Mouse (Mus musculus) regulatory T cell (primary cell): ENCODE results near the gene Gan.

Experiments used
- in situ Hi-C: fragments of 300-600 bp; cut with MboI, MseI; formaldehyde crosslinking; loops from one replicate; pipeline ENCODE4 v1.15.1; 2025; ENCODE audit warnings: high pct_unique_total_duplicates

The Gan gene

DNA sequence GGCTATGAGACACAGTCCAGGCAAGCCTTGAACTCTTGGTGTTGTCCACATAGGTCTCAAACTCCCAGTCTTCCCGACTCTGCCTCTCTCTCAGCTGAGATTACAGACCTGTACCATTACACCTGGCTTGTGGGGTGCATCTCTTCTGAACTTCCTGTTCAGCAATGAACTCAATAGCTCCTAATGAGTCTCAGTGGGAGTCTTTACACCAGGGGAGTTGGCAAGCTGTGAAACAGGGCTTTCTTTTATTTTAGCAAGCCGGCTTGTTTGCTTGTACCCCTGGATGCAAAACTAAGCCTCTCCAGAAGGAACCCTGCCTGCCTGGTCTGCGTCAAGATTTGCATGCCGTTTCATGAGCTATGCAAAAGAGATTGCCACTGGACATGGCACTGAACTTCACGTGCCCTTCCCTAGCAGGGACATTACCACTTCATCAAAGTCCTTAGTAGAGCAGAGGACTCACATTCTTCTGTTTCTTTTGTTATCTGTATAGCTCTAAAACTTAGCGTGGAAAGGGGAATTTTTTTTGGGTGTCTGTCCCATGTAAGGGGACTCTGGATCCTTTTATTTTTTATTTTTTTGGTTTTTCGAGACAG, 93.2 kb downstream of the Gan start:
- in situ Hi-C loops = no loop called here

DNA sequence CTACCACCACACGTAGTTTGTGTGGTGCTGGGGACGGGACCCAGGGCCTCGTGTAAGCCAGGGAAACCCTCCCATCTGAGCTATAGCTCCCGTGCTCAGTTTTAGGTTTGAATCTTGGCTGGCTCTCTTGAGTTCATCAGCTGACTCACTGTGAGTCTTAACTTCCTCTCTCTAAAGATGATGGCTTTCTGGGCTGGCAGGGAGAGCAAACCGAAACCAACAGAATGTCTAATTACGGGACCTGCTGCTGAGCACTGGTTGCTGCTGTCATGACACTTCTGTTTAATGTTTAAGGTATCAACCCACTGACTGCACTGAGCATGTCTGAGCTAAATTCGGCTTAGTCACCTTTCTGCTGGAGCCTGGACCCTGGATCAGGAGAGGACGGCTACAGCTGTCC, 94.7 kb downstream of the Gan start:
- in situ Hi-C loops = no loop called here

DNA sequence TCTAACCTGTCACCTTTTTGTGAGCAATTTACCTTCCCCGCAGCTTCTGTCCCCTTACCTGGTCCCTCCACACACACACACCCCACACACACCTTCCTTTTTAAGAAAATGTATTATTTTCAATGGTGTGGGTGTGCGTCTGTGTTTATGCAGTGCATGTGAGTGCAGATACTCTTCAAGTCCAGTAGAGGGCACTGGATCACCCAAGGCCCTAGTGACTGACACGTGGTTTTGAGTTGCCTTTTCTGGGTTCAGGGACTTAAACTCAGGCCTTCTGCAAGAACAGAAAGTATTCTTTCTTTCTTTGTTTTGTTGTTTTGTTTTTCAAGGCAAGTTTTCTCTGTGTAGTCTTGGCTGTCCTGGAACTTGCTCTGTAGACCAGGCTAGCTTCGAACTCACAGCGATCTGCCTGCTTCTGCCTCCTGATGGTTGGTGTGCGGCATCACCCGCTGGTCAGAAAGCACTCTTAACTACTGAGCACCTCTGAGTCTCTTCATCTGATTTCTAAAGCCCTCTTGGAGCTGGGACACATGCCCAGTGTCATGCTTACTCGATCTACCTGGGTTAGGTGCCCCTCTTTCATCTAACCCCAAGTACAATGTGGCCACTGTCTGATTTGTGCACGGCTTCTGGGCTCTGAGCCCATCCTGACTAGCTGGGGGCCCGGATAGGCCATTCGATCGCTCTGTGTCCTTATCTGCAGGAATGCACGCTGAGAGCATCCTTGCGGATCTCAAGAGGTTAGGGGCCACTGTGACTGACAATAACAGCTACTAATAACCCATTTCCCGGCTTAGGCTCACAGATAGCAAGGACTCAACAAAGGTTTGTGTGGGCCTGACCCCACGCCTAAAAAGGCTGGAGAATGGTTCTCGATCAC, 95.7 kb downstream of the Gan start:
- in situ Hi-C loops = no loop called here

DNA sequence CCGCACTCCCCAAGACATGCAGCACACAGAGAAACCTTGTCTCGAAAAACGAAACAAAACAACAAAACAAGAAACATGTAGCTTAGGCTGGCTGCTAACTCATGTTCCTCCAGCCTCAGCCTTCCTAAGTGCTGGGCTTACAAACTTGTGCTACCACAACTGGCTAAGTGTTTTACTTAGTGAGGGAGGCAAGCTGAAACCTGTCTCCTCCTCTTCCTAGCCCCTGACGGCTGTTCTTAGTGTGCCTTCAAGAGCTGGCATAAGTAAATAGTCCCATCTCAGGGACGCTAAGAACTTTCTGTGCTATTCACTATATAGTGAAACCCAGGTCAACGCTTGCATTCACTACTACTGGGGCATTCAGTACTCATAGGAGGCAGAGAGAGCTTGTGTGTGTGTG, 96.6 kb downstream of the Gan start:
- in situ Hi-C loops = no loop called here

DNA sequence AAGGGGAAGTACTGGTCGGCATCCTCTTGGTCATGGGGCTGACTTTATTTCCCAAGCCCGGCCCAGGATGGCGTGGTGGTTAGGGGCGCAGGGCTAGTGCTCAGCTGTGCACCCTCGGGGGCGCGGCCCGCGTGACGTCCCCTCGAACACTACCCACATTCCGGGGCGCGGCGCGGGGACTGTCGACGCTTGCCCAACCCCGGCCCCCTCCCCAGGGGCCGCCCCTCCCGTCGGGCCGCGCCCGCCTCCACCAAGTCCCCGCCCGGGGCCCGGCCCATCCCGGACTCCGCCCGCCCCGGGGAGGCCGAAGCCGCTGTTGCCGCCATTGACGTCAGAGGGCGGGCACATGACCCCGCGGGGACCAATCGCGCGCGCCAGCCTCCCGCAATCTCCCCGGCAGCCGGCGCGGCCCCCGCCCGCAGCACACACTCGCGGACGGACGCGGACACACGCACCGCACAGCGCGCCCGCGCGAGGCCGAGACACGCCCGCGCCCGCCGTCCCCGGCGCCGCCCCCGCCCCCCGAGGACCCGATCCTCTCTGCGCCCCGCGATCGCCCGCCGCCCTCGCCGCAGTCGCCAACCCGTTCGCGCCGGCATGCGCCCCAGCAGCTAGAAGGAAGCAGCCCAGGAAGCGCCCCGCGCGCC, 98.5 kb downstream of the Gan start:
- in situ Hi-C loops = no loop called here

DNA sequence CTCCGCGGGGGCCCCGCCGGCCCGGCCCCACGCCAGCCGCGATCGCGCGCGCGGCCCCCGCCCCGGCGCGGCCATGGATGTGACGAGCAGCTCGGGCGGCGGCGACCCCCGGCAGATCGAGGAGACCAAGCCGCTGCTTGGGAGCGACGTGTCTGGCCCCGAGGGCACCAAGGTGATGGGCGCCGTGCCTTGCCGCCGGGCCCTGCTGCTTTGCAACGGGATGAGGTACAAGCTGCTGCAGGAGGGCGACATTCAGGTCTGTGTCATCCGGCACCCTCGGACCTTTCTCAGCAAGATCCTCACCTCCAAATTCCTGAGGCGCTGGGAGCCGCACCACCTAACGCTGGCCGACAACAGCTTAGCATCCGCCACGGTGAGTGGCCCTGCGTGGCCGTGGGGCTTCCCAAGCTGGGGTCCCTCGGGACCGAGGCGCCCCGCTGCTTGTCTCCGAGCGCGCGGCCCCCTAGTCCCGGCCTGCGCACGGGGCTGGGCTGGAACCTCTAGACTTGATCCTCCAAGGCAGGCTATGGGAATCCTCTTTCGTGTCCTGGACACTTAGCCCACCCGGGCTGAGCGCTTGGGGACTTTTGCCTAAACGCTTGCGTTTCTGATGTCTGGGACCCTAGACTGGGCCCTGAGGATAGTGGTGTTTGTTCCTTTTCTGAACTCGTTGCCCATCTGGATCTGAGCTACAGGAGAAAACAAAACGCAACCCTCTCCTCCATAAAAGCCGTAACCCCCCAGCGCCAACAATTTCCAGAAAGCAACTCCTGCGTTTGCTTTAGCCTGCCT, 99.3 kb downstream of the Gan start, which contains the start of gene Cmip:
TSS of gene Cmip (plus strand) at position 36 of the 792 bp plus-strand sequence.
- in situ Hi-C loops = no loop called here

DNA sequence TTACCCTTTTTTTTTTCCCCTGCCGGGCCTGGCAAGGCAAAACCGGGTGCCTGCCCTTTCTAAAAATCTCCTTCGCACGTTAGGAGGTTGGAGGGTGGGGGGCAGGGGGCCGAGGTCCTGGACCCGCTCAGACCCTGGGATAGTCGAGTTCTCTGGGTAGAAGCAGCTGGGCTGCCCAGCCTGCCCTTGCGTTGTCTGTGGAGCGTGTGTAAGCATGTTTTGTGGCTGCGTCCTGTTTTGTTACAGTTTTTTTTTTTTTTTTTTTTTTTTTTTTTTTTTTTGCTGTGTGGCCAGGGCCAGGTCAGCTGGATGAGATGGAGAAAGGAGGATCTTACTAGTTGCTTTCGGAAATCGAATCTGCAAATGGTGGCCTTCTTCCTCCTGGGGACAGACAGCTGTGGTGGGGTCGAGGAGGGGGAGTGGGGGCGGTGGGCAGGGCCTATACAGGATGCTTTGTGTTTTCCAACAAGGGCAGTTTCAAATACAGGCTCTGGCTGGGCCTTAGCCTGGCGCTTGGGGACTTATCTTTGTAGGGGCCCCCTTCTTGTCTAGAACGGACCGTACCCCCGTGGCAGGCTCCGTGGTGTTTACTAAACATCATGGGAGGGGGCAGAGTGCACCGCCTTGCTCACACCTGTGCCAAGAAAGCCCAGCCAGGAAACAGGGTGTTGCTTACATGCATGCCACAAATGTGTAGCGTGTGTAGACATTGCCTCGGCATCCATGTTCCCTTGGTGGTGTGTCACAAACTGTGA, 100.1 kb downstream of the Gan start:
- in situ Hi-C loops = no loop called here

DNA sequence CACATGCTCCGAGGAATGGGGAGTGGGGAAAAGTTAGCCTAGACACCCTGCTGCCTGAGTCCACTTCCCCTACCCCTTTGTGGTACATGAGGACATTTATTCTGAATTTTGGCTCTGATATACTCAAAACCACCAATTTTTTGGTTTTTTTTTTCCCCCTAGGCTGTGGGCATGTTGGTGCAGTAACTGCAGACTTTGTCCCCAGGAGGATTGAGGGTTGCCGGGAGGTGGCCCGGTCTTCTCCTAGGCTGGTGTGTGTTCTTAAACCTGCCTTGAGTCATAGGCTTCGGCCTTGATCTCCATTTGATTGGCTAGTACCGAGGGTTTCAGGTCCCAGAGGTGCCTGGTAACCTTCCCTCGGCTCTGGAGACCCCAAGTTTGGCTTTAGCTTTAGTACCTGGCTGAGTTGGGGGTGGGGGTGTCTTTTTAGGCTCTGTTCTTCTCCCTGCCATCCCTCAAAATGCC, 100.7 kb downstream of the Gan start:
- in situ Hi-C loops = no loop called here

DNA sequence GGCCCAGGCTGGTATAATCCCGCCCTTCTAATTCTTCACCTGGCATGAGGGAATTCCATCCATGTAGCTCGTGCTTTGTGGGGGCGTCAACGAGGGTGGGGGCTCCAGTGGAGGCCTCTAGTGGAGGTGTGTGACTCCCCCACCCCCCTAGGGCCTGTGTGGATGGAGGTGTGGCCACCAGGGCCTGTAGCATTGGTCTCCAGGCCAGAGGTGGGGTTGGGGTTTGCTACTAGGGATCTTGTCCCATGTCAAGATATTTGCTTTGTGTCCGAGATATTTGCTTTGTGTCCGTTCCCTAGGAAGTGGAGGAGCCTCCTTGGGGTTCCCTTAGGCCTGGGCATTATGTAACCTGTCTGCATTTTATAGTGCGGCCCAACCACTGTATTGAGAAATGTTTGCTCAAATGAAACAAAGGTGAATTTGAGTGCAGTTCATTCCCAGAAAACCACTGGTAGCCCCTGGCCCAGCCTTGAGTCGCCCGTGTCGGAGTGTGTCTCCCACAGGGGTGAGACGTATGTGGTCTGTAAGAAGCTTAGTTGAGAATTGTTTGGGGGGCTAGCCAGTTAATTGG, 101.6 kb downstream of the Gan start:
- in situ Hi-C loops = no loop called here

DNA sequence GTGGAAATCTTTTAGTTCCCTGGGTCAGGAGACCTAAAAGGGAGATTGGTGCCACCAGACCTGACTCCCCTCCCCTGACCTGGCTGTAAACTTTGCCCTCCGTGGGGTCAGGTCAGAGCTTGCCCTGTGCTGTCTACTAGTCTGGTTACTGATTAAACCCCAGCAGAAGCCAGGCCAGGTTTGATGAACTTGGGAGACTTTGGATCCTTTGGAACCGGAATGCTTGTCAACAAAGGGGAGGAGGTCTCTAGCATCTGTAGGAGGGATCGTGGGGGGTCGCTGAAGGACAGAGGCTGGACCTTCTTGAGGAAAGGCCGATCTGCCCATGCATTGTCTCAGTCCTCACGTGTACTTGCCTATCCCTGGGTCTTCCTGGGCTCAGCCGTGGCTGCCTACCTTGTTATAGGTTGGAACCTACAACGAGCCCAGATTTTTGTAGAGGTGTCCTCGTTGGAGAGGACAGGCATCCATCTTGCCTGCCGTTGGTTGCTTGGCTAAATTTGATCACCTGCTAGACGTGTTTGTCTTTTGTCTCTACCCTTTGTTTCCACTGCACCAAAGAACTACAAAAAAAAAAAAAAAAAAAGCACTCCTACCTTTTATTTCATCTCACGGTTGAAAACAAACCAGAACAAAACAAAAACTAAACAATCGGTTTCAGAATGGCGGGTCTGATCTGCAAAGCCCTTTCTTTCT, 102.4 kb downstream of the Gan start:
- in situ Hi-C loops = no loop called here

DNA sequence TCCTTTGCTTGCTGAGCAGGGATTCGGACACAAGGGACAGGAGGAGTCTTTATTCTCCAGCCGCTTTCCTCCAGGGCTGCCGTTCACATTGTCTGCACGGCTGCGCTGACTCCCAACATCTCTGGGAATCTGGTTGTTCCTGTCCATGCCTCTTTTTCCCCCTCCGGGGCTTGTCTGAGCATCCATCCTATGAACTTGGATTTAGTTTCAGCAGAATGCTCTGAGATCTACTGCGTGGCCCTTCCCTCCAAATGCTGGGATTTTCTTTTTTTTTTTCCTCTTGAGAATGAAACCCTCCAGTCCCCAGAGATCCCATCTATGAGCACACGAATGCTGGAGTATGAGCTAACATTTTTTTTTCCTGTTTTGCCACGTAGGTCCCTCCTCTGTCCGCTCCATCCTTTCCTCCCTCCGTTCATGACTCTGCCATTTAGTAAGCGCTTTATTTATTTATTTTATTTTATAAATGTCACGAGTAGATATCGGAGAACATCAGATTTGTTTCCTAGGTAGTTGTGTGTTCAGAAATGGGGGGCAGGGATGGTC, 103.1 kb downstream of the Gan start:
- in situ Hi-C loops = no loop called here

DNA sequence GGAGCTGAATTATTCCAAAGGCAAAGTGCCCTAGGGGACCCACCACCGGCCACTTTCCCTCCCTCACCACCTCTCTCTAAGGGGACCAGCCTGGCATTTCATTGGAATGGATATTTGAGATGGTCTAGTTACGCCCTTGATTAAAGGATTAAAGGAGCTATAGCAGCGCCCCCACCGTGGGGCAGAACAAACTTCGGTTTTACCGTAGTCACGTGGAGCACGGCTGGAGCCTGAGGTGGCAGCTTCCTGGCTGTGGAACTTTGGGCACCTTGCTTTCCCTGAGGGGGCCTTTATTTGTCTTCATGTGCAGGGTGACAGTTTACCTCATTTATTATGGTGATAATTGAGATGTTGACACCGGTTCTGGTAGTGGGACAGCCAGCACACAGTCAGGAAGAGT, 103.8 kb downstream of the Gan start:
- in situ Hi-C loops = no loop called here

DNA sequence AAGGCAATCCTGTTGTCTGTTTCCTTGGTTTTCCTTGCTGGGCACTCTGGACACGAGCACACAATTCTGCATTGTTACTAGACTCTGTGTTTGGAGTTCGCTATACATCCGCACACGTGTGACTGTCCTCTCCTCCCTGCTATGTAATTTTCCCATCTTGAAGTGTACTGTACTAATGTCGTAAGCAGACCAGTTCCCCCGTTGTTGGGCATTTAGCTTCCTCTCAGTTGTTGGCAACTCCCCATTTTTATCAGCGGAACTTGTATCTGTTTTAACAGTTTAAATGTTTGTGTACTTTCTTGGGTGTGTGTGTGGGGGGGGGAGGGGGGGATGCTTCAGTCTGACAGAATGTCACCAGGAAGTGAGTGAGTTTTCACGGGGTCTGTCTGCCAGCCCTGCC, 104.8 kb downstream of the Gan start:
- in situ Hi-C loops = no loop called here

DNA sequence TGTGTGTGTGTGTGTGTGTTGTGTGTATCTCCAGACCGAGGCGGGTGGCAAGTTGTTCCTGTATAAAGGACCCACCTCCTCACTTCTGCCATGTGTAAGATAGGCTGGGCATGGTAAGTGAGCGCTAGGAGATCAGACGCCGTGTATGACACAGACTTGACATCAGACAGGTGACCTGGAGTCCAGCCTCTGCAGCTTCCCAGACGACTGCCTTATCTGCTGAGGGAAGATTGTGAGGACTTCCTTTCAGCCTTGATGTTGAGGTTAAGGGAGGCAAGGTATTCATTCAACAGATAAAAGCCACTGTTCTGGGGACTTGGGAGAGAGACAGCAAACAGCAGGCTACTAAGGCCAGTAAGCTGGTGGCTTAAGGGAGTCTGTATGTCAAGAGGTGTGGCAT, 105.5 kb downstream of the Gan start:
- in situ Hi-C loops = no loop called here

DNA sequence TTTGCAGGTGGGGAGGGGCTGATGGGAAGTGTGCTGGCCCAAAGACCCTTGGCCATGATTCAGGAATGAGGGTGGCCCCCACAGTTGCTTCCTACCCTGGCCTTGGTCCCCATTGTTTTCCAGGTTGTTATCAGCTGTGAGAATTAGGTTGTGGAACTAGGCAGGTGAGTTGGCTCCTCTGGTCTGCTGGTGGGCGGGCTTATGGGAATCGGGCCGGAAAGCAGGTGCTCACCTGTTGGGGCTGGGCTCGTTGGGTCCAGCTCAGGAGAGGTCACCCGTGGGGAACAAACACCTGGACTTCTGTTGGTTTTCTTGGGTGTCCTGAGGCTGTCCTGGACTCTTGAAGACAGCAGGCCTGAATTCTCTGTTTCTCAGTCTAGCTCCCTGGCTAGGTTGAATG, 107.1 kb downstream of the Gan start:
- in situ Hi-C loops = no loop called here
